Mouse (Mus musculus) erythroblast, embryonic 14.5 days (primary cell): Measurements from ENCODE around the gene Zfp385a. TPM values are rescaled to one million over a fixed set of nuclear protein-coding genes. Genes with fewer than 3 reads are reported as not detected.

ENCODE experiments used
- H3K27me3 ChIP-seq: 2 replicates; pipeline ENCODE4 v1.6.1; 2012; ENCODE audit warnings: inconsistent platforms; ENCODE audit not compliant: control insufficient read depth
- H3K36me3 ChIP-seq: 2 replicates; pipeline ENCODE4 v1.6.1; 2012; ENCODE audit warnings: mild to moderate bottlenecking, inconsistent platforms; ENCODE audit not compliant: control insufficient read depth
- H3K4me1 ChIP-seq: 2 replicates; pipeline ENCODE4 v1.6.1; 2012; ENCODE audit warnings: inconsistent platforms; ENCODE audit not compliant: control insufficient read depth
- H3K4me3 ChIP-seq: replicated peaks from 2 replicates; pipeline ENCODE3; 2012; ENCODE audit warnings: moderate library complexity, mild to moderate bottlenecking, inconsistent platforms
- H3K9me3 ChIP-seq: 2 replicates; pipeline ENCODE4 v1.6.1; 2012; ENCODE audit warnings: low read length, inconsistent platforms, mixed read lengths; ENCODE audit not compliant: control insufficient read depth
- GATA1 ChIP-seq: IDR thresholded peaks from 2 replicates; pipeline ENCODE4 v1.6.1; 2012; ENCODE audit warnings: low read length, inconsistent platforms, mixed read lengths
- TAL1 ChIP-seq: IDR thresholded peaks from 3 replicates; pipeline ENCODE4 v1.6.1; 2012; ENCODE audit warnings: low read length, inconsistent platforms, mixed read lengths
- polyA plus RNA-seq: library from polyadenylated mRNA; stranded (reverse); fragments of >175 nt; gene quantifications from 2 replicates; pipeline ENCODE4 v1.2.3, GENCODE M21; 2012

Zfp385a gene
- 1.6 and 1.7 TPM in 2 replicates for polyA plus RNA-seq

- no peaks in the 10 kb centered on the region for H3K9me3 ChIP-seq
- peaks cover 38% of the 10 kb centered on the region for H3K4me1 ChIP-seq
- peak within 1 kb of the TSS; percentile 64 for H3K4me3 ChIP-seq
- peaks cover 5% of the 10 kb centered on the region; the same call in 1 of the 2 replicates for H3K36me3 ChIP-seq
- peaks cover 53% of the 10 kb centered on the region for H3K27me3 ChIP-seq
- TF ChIP-seq TAL1 (no peak), GATA1 (no peak)
Observed at GRCm38 (mm10) chr15:103339961-103340337, at the start of gene Zfp385a. Gene Zfp385a (minus strand): TSS chr15:103340093.

- no peak for TF ChIP-seq GATA1
- no peak for TF ChIP-seq TAL1
Observed at GRCm38 (mm10) chr15:103388556-103389145, 48.8 kb upstream of the Zfp385a start.

GRCm38 (mm10) chr15:103383771-103384488, 44.0 kb upstream of the Zfp385a start:
- no peaks in the 10 kb centered on the region for H3K36me3 ChIP-seq
- TF ChIP-seq GATA1 = no peak
- no peak for TF ChIP-seq TAL1
- peaks cover 8% of the 10 kb centered on the region for H3K27me3 ChIP-seq
- no peaks in the 10 kb centered on the region for H3K4me1 ChIP-seq
- no peak overlapping the region for H3K4me3 ChIP-seq
- no peaks in the 10 kb centered on the region for H3K9me3 ChIP-seq

More at GRCm38 (mm10) chr15:103388556-103389145, 48.8 kb upstream of the Zfp385a start:
- no peak overlapping the region for H3K4me3 ChIP-seq
- H3K9me3 ChIP-seq = no peaks in the 10 kb centered on the region
- no peaks in the 10 kb centered on the region for H3K36me3 ChIP-seq
- no peaks in the 10 kb centered on the region for H3K27me3 ChIP-seq
- no peaks in the 10 kb centered on the region for H3K4me1 ChIP-seq

- TF ChIP-seq TAL1 (no peak), GATA1 (no peak)
- no peak overlapping the region for H3K4me3 ChIP-seq
- H3K27me3 ChIP-seq = peaks cover 8% of the 10 kb centered on the region
- no peaks in the 10 kb centered on the region for H3K4me1 ChIP-seq
- no peaks in the 10 kb centered on the region for H3K36me3 ChIP-seq
- no peaks in the 10 kb centered on the region for H3K9me3 ChIP-seq
Observed at GRCm38 (mm10) chr15:103382795-103383406, 43.0 kb upstream of the Zfp385a start.

GRCm38 (mm10) chr15:103382075-103382474, 42.2 kb upstream of the Zfp385a start:
- Histone ChIP-seq H3K4me1 (no peaks in the 10 kb centered on the region), H3K36me3 (no peaks in the 10 kb centered on the region), H3K27me3 (peaks cover 8% of the 10 kb centered on the region), H3K4me3 (no peak overlapping the region), H3K9me3 (no peaks in the 10 kb centered on the region)
- TF ChIP-seq TAL1 (no peak), GATA1 (no peak)

GRCm38 (mm10) chr15:103378665-103379356, 38.9 kb upstream of the Zfp385a start:
- no peaks in the 10 kb centered on the region for H3K36me3 ChIP-seq
- H3K4me1 ChIP-seq = no peaks in the 10 kb centered on the region
- no peaks in the 10 kb centered on the region for H3K9me3 ChIP-seq
- H3K27me3 ChIP-seq = peaks cover 8% of the 10 kb centered on the region
- H3K4me3 ChIP-seq = no peak overlapping the region
- no peak for TF ChIP-seq TAL1

GRCm38 (mm10) chr15:103377752-103378664, 38.1 kb upstream of the Zfp385a start:
- no peak for TF ChIP-seq GATA1
- no peak for TF ChIP-seq TAL1
- H3K4me3 ChIP-seq = no peak overlapping the region
- peaks cover 5% of the 10 kb centered on the region for H3K27me3 ChIP-seq
- H3K9me3 ChIP-seq = no peaks in the 10 kb centered on the region
- H3K36me3 ChIP-seq = no peaks in the 10 kb centered on the region
- H3K4me1 ChIP-seq = no peaks in the 10 kb centered on the region

- Histone ChIP-seq H3K36me3 (no peaks in the 10 kb centered on the region), H3K27me3 (no peaks in the 10 kb centered on the region; the same call in 1 of the 2 replicates), H3K4me3 (no peak overlapping the region), H3K4me1 (no peaks in the 10 kb centered on the region), H3K9me3 (no peaks in the 10 kb centered on the region)
- TF ChIP-seq TAL1 = no peak
- TF ChIP-seq GATA1 = no peak
Observed at GRCm38 (mm10) chr15:103376837-103377269, 37.0 kb upstream of the Zfp385a start.
